Mouse (Mus musculus): Measurements from ENCODE around the gene Gm10234. TPM values are rescaled to one million over a fixed set of nuclear protein-coding genes. Genes with fewer than 3 reads are reported as not detected.

Gm10234 gene
- polyA plus RNA-seq, 2 experiments = not detected

DNA sequence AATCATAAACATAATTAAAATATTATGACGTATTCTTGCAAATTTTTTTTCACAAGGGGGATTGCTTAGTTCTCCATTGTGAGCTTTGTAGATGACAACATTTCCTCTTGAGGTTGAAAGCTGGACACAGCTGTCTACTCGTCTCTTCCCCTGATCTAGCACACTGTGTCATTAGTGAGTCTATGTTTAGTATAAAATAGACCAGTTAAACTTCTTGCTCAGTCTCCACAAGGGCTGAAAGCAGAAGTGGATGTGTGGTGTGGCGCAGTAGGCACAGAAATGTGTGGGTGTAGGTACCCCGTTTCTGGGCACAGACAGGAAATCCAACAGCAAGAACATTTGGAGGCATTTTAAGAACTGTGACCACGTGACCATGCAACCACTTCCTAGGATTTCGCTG lies 12.9 kb downstream of the Gm10234 start:
- no peak overlapping the region for H3K4me2 ChIP-seq (replicated peaks; ENCODE audit: low read depth, low read length, severe bottlenecking)
- H3K9me3 ChIP-seq (ENCODE audit: control insufficient read depth, low read length) = no peaks in the 10 kb centered on the region
- no peak overlapping the region for H3K9ac ChIP-seq (ENCODE audit: low read depth, low read length, severe bottlenecking)
- DNase-seq (ENCODE audit: low spot score) (no peak), ATAC-seq (ENCODE audit: low FRiP score, low read depth) (no peak)
- no peaks in the 10 kb centered on the region for H3K36me3 ChIP-seq (ENCODE audit: control insufficient read depth, insufficient read depth, low read length)
- H3K4me1 ChIP-seq (ENCODE audit: control insufficient read depth, insufficient read depth, low read length) = 0 out of 2 replicates have a peak, but pooled peaks cover 2% of the 10 kb centered on the region
- no peak overlapping the region for H3K4me3 ChIP-seq (replicated peaks; ENCODE audit: low read length)
- WGBS = 79% methylated on average over 6 of the region's 6 CpGs
- no peak for TF ChIP-seq POLR2A (IDR thresholded peaks at IDR 0.05; ENCODE audit: borderline replicate concordance, extremely low read depth, insufficient read depth, insufficient read length)
- H3K27me3 ChIP-seq (ENCODE audit: control insufficient read depth, insufficient read depth, low read length) = no peaks in the 10 kb centered on the region
- no peak overlapping the region for H3K27ac ChIP-seq (replicated peaks; ENCODE audit: low read depth, low read length)

DNA sequence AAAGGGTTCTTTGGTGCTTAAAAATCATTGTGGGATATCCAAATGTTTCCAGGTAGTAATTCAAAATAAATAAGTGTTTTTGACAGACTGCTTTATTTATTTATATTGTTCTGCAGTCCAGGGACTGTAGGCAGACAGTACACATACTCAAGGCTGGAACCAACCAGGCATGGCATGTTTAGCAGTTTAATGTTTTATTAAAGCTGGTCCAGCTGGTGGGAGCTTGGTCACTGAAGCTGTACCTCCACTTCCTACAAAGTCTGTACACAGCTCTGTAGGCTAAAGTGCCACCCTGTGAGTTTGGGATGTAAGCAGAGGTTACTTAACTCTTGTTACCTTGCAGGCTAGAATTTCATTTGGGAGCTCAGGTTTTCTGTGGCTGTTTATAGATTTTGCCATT lies 27.5 kb downstream of the Gm10234 start:
- Histone ChIP-seq H3K9me3 (ENCODE audit: control insufficient read depth, low read length) (no peaks in the 10 kb centered on the region), H3K27me3 (ENCODE audit: control insufficient read depth, insufficient read depth, low read length) (no peaks in the 10 kb centered on the region), H3K4me2 (replicated peaks; ENCODE audit: low read depth, low read length, severe bottlenecking) (no peak overlapping the region), H3K27ac (replicated peaks; ENCODE audit: low read depth, low read length) (no peak overlapping the region), H3K4me1 (ENCODE audit: control insufficient read depth, insufficient read depth, low read length) (no peaks in the 10 kb centered on the region), H3K9ac (ENCODE audit: low read depth, low read length, severe bottlenecking) (no peak overlapping the region), H3K36me3 (ENCODE audit: control insufficient read depth, insufficient read depth, low read length) (no peaks in the 10 kb centered on the region), H3K4me3 (replicated peaks; ENCODE audit: low read length) (no peak overlapping the region)
- DNase-seq (ENCODE audit: low spot score) (no peak), ATAC-seq (ENCODE audit: low FRiP score, low read depth) (no peak)
- TF ChIP-seq POLR2A (IDR thresholded peaks at IDR 0.05; ENCODE audit: borderline replicate concordance, extremely low read depth, insufficient read depth, insufficient read length) = no peak

DNA sequence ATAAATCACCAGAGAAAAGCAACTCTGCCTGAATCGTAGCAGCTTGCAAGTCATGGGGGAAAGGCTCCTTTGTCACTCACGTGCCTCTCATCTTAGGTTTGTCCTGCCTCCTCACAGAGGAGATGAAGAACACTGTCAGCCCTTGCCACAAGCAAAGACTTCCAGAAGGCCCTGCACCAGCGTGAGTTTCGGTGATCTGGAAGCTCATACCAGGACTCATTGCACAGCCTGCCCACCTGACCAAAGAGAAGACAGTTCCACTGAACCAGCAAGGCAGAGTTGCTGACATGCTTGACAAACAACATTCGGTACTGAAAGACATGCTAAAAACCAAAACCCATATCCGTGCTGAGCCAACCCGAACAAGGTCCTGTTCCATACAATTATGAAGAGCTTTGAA lies 31.1 kb downstream of the Gm10234 start:
- no peak for ATAC-seq (ENCODE audit: low FRiP score, low read depth)
- 86% methylated on average over 7 of the region's 7 CpGs for WGBS
- H3K27ac ChIP-seq (replicated peaks; ENCODE audit: low read depth, low read length) = no peak overlapping the region
- no peak overlapping the region for H3K4me3 ChIP-seq (replicated peaks; ENCODE audit: low read length)
- no peak for DNase-seq (ENCODE audit: low spot score)
- H3K36me3 ChIP-seq (ENCODE audit: control insufficient read depth, insufficient read depth, low read length) = no peaks in the 10 kb centered on the region
- no peak for TF ChIP-seq POLR2A (IDR thresholded peaks at IDR 0.05; ENCODE audit: borderline replicate concordance, extremely low read depth, insufficient read depth, insufficient read length)
- peaks cover 4% of the 10 kb centered on the region; the same call in 1 of the 2 replicates for H3K4me1 ChIP-seq (ENCODE audit: control insufficient read depth, insufficient read depth, low read length)
- no peaks in the 10 kb centered on the region for H3K27me3 ChIP-seq (ENCODE audit: control insufficient read depth, insufficient read depth, low read length)
- H3K9me3 ChIP-seq (ENCODE audit: control insufficient read depth, low read length) = no peaks in the 10 kb centered on the region
- H3K4me2 ChIP-seq (replicated peaks; ENCODE audit: low read depth, low read length, severe bottlenecking) = no peak overlapping the region
- H3K9ac ChIP-seq (ENCODE audit: low read depth, low read length, severe bottlenecking) = no peak overlapping the region

DNA sequence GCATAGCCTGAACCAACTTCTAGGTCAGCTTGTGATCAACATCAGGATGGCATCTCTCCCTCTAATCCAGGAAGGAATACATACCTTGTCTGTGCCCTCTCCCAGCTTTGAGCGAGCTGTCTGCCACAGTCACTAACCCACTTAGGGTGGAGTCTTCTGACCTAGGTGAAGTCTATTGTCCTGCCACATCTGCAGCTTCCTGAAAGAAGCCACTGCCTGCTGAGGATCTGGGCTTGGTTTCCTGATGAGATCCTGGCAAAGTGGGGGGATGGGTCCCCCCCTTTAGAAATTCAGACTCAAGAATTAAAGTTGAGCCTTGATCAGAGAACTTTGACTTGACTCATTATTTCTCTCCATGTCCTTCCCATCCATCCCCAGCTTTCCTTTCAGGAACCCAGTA lies 32.0 kb downstream of the Gm10234 start:
- TF ChIP-seq POLR2A (IDR thresholded peaks at IDR 0.05; ENCODE audit: borderline replicate concordance, extremely low read depth, insufficient read depth, insufficient read length) = no peak
- Histone ChIP-seq H3K4me2 (replicated peaks; ENCODE audit: low read depth, low read length, severe bottlenecking) (no peak overlapping the region), H3K27me3 (ENCODE audit: control insufficient read depth, insufficient read depth, low read length) (no peaks in the 10 kb centered on the region), H3K36me3 (ENCODE audit: control insufficient read depth, insufficient read depth, low read length) (no peaks in the 10 kb centered on the region), H3K9me3 (ENCODE audit: control insufficient read depth, low read length) (no peaks in the 10 kb centered on the region), H3K9ac (ENCODE audit: low read depth, low read length, severe bottlenecking) (no peak overlapping the region), H3K4me1 (ENCODE audit: control insufficient read depth, insufficient read depth, low read length) (peaks cover 4% of the 10 kb centered on the region; the same call in 1 of the 2 replicates), H3K27ac (replicated peaks; ENCODE audit: low read depth, low read length) (no peak overlapping the region), H3K4me3 (replicated peaks; ENCODE audit: low read length) (no peak overlapping the region)
- no CpG with 5 or more reads among the region's 1 CpGs for WGBS
- DNase-seq (ENCODE audit: low spot score) = no peak
- ATAC-seq (ENCODE audit: low FRiP score, low read depth) = no peak

DNA sequence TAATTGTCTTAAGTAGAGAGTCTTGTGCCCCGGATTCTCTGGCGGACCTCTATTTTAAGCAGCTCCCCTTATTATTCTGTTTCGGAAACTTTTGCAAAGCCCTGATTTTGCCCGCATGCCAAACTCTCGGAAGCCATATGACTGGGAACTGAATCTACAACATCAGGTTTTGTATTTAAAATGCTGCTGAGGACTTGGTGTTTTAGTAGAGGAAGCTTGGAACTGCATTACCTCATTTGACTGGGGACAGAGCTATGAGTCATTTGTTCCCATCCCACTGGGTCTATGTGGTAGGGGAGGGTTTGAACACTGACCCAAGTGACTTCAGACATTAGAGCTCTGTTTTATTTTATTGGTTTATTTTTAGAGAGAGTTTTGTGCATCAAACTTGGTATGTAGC lies 38.2 kb downstream of the Gm10234 start:
- H3K27me3 ChIP-seq (ENCODE audit: control insufficient read depth, insufficient read depth, low read length) = no peaks in the 10 kb centered on the region
- ATAC-seq (ENCODE audit: low FRiP score, low read depth) (peak; percentile 57; the same call in 1 of the 2 replicates), DNase-seq (ENCODE audit: low spot score) (peak; percentile 27)
- H3K27ac ChIP-seq (replicated peaks; ENCODE audit: low read depth, low read length) = no peak overlapping the region
- WGBS = 68% methylated on average over 5 of the region's 5 CpGs
- no peak for TF ChIP-seq POLR2A (IDR thresholded peaks at IDR 0.05; ENCODE audit: borderline replicate concordance, extremely low read depth, insufficient read depth, insufficient read length)
- no peak overlapping the region for H3K9ac ChIP-seq (ENCODE audit: low read depth, low read length, severe bottlenecking)
- H3K4me2 ChIP-seq (replicated peaks; ENCODE audit: low read depth, low read length, severe bottlenecking) = no peak overlapping the region
- peaks cover 4% of the 10 kb centered on the region; the same call in 1 of the 2 replicates for H3K4me1 ChIP-seq (ENCODE audit: control insufficient read depth, insufficient read depth, low read length)
- no peaks in the 10 kb centered on the region for H3K36me3 ChIP-seq (ENCODE audit: control insufficient read depth, insufficient read depth, low read length)
- H3K4me3 ChIP-seq (replicated peaks; ENCODE audit: low read length) = no peak overlapping the region
- H3K9me3 ChIP-seq (ENCODE audit: control insufficient read depth, low read length) = no peaks in the 10 kb centered on the region

DNA sequence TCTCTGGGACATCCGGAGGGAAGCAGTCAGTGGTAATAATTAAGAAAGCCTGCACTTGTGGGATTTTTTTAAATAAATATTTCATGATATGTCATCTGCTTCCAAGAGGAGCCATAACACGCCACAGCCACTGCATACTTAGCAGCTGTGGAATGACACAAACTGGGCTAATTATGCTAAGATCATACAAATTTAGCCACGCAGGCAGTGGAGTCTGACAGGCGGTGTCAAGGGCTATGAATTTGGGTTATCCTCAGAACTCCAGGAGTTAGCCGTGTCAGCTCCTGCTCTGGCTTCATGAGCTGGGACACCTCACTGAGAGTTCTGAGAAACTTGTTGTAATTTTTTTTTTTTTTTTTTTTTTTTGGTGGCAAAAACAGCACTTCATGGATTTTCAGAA lies 40.8 kb downstream of the Gm10234 start:
- H3K36me3 ChIP-seq (ENCODE audit: control insufficient read depth, insufficient read depth, low read length) = no peaks in the 10 kb centered on the region
- no peak overlapping the region for H3K27ac ChIP-seq (replicated peaks; ENCODE audit: low read depth, low read length)
- no peak overlapping the region for H3K4me3 ChIP-seq (replicated peaks; ENCODE audit: low read length)
- no peaks in the 10 kb centered on the region for H3K4me1 ChIP-seq (ENCODE audit: control insufficient read depth, insufficient read depth, low read length)
- H3K4me2 ChIP-seq (replicated peaks; ENCODE audit: low read depth, low read length, severe bottlenecking) = no peak overlapping the region
- TF ChIP-seq POLR2A (IDR thresholded peaks at IDR 0.05; ENCODE audit: borderline replicate concordance, extremely low read depth, insufficient read depth, insufficient read length) = no peak
- ATAC-seq (ENCODE audit: low FRiP score, low read depth) (no peak), DNase-seq (ENCODE audit: low spot score) (no peak)
- WGBS = 72% methylated on average over 5 of the region's 5 CpGs
- no peak overlapping the region for H3K9ac ChIP-seq (ENCODE audit: low read depth, low read length, severe bottlenecking)
- H3K9me3 ChIP-seq (ENCODE audit: control insufficient read depth, low read length) = no peaks in the 10 kb centered on the region
- no peaks in the 10 kb centered on the region for H3K27me3 ChIP-seq (ENCODE audit: control insufficient read depth, insufficient read depth, low read length)

Data from limb, embryonic 14.5 days (tissue).